Mouse (Mus musculus) urinary bladder, postnatal 25 days (tissue): ENCODE data around the gene Nedd9.
A peak's percentile ranks its signal among the peaks of the same experiment; 100 is the strongest.
"Not testable (repeated sequence)": the region's sequence is repeated elsewhere in the genome, so short reads cannot be mapped to it uniquely, and the experiment has no call there.

ENCODE experiments used
- DNase-seq: peaks from one replicate; pipeline ENCODE4 v3.0.0; 2022; ENCODE audit warnings: low spot score

Nedd9 gene

DNA sequence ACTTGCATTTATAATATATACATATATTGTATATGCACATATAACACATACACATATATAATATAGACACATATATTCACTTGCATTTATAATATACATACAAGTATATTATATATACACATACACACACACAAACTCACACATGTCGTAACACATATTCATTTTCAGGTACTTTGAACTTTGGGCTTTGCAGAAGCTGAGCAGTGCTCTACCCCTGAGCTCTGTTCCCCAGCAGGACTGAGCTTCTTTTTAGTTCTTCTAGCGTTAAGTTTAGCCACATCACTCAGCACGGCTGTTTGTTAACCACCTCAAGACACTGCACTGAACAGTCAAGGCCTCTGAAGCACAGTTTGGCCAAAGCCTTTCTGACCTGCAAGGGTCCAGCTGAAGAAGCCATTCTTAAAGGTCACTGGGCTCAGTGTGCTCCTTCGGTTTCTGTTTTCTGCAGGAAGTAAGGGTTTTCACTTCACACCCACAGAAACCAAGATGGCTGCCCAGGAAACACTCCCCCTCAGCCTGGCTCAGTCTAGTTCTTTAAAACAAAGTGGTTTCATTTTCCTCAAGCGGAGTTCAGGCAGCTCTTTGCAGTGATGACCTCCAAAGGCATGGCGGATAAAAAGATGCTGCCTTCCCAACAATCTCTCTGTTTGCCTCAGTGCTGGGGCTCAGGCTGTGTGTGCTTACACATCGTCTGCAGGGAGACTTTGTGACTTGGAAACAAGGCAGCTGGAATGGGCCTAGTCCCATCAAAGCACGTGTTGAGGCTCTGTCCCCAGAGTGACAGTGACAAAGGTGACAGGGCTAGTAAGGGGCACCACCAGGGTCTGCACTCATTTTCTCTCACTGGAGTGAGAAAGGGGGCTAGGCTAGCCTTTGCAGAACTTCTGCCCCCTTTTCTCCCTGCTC is 114.4 kb downstream of the Nedd9 start:
- DNase-seq = no peak

DNA sequence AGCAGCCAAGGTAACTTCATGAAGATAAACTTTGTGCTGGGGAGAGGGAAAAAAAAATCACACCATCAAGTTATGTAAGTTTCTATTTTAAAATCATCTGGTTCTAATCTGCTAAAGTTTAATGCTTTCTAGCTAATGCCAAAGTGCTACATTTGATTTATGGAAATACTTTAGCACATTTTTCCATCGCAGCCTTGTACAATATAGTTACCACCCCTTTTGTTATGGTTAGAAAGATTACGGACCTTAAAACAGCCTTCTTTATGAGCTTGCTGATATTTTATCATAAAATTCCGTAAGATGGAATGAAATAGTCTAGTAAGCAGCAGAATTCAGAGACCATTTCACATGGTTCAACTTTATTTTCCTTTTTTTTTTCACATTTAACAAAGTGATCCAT is 115.6 kb downstream of the Nedd9 start:
- no peak for DNase-seq

DNA sequence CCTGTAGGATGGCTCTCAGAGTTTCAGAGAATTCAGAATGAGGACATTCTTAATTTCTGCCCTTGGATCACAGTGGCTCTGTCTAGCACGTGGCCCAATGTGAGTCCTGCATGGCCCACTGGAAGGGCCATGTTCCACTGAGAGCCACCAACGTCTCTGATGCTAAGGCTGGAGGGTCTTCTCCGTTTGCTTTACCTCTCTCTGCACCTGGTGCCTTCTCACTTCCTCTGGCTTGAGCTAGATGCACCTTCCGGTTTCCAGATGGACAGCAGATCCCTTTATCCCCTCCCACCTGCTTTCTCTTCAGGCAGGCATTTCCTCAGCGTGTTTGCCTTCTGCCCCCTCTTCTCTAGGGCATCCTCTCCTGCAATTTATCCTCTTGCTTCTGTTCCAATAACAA is 118.5 kb downstream of the Nedd9 start:
- DNase-seq = no peak

- DNase-seq = no peak
Measured at GRCm38 (mm10) chr13:41367176-41367611, 120.0 kb downstream of the Nedd9 start.

DNA sequence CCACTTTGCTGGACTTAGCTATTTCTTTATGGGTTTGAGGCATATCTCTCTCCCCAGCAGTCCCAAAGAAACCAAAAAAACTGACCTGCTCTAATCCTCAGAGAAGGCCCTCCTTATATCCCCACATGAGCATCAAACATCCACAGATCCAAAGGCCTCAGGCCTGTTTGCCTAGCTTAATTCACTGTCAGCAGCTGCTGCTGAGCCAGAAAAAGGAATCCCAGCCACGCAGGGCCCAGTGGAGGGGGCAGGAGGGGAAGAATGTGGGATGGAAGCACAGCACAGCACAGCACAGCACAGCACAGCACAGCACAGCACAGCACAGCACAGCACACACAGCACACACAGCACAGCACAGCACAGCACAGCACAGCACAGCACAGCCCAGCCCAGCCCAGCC is 120.6 kb downstream of the Nedd9 start:
- not testable (repeated sequence) for DNase-seq

GRCm38 (mm10) chr13:41364273-41364672 is 122.9 kb downstream of the Nedd9 start:
- DNase-seq = no peak

DNA sequence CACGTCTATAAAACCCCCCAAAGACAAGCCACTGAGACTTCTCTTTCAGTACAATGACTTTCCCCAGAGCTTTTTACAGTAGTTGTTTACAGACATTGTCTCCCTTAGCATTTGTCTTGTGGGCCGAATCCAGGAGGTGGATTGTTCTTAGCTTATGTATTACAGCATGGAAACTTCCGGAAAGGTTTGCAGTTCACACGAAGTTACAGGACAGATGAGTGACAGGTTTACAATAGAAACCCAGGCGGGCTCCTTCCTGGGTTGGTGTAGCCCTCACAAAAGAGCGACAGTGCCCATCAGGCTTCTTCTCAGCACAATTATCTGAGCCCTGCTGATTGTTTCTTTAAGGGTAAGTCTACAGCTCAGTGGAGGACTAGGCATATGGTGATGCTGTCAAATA is 124.3 kb downstream of the Nedd9 start:
- DNase-seq = no peak

GRCm38 (mm10) chr13:41360272-41360815 is 126.8 kb downstream of the Nedd9 start:
- no peak for DNase-seq

- no peak for DNase-seq
Measured at GRCm38 (mm10) chr13:41359330-41360215, 127.6 kb downstream of the Nedd9 start.

DNA sequence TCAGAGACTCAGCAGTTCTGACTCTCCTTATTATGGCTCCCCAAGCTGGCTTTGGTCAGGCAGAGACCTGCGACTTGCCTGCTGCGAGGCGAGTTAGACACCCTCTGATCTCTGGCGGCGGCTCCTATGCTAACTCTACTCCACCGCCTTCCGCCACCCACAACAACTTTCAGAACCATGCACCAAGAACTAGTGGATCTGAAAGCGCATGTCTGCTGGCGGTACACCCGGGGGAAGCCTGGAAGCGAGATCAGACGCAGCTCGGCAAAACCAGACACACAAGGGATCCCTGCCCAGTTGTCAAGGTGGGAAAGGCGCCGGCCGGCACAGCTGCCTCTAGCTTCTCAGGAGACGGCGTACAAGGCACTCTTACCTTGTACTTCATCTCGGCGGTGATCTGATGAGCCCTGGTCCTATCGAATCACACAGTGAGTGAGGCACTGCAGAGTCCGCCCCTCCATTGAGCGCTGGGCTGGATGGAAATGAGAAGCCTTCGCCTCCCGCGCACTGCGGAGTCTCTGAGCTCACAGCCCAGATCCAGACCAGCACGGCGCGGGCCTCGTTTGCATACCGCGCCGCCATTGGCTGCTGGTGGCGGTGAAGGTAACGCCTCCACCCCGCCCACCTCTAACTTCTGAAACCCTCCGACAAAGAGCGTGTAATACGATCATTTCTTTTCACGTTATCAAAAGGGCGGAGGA is 128.5 kb downstream of the Nedd9 start:
- peak; percentile 86 for DNase-seq

DNA sequence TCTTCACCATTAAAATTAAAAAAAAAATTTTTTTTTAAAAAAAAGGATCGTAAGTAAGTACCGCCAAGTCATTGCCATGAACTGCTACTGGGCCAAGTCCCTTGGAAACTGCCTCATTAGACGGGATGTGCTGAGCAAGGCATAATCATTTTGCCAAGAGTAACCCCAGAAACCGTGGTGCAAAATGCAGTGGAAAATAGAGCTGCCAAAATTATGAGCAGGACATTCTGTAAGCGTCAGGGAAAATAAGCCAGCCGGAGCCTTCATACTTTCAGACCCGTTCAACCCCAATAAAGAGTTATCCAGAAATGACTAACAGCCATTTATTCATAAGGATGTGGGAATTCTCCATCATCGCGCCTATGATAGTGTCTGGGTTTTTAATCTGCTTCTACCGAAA is 129.2 kb downstream of the Nedd9 start:
- DNase-seq = no peak

DNA sequence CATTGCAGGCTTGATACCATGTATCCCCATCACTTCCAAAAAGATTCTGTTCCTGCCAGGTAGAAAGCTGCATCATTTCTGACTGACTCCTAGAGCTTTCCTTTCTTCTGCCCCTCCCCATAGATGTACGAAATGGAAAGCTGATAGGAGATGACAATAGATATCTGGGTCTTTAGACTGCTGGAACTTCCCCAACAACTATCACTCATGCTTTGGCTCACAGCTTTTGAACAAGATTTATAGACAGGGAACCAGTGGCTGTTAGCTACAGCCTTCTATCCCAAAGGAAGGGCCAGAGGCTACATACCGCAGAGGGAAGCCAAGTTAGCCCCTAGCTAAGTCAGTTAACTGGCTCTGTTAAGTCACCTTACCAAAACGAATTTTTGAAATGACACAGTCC is 129.6 kb downstream of the Nedd9 start:
- DNase-seq = no peak

- DNase-seq = no peak
Measured at GRCm38 (mm10) chr13:41357161-41357560, 130.0 kb downstream of the Nedd9 start.

- no peak for DNase-seq
Measured at GRCm38 (mm10) chr13:41355552-41355951, 131.6 kb downstream of the Nedd9 start.

- DNase-seq = no peak
Measured at GRCm38 (mm10) chr13:41354591-41354990, 132.6 kb downstream of the Nedd9 start.

GRCm38 (mm10) chr13:41353676-41354075 is 133.5 kb downstream of the Nedd9 start:
- no peak for DNase-seq

- no peak for DNase-seq
Measured at GRCm38 (mm10) chr13:41352352-41352751, 134.8 kb downstream of the Nedd9 start.

- no peak for DNase-seq
Measured at GRCm38 (mm10) chr13:41350589-41350988, 136.6 kb downstream of the Nedd9 start.

DNA sequence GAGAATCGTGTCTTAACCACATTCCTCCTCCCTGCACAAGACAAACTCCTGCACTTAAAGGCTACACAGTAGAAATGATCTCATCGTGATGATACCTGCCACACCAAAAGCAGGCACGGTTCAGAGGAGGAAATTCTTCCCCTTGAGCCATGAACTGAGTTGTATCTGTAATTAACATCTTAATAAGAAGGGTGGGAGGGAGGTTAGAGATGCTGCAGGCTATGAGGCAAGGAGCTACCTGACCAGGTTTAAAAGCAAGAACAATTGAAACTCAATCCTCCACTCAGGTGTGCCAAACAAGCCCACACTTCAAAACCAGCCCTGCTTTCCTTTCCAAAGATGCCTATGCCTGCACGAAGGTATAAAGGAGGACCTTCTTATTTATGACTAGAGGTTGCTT is 137.4 kb downstream of the Nedd9 start:
- DNase-seq = no peak

- no peak for DNase-seq
Measured at GRCm38 (mm10) chr13:41345756-41346155, 141.4 kb downstream of the Nedd9 start.

- DNase-seq = no peak
Measured at GRCm38 (mm10) chr13:41345306-41345705, 141.9 kb downstream of the Nedd9 start.

DNA sequence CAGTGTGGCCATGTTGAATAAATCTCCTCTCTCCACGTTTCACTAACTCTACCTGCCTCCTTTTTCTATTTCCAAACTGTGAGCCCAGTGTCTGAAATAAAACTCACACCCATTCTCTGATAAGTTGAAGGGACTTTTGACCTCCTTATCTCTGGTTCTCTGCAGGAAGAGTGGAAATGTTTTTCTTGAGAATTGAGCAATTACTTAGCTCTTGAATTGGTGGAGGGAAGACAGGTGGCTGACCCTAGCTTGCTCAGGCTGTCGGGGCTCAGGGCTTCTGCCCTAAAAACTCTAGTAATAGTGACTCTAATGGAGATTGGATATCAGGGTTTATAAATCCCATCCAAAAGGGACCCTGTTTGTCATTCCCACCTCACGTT is 143.3 kb downstream of the Nedd9 start:
- no peak for DNase-seq
